In genomic region chrX:152327689-152328052, GRCm38 (mm10) we compare ENCODE assay signal across 9 mouse cellular contexts. TPM values are rescaled to one million over a fixed set of nuclear protein-coding genes. Genes with fewer than 3 reads are reported as not detected.
DNase-seq lines count a peak whose midpoint lies in the region; ATAC-seq and TF ChIP-seq lines count a peak whose summit lies in the region.
"Had no signal": no experiment of that assay in that cellular context is flagged by ENCODE, and none has a peak within 500 bp of the region (broad histone marks: within the 10 kb centered on the region; RNA-seq: fewer than 3 reads in every experiment).

No protein-coding gene starts in this region.

- peak overlapping the region; percentile 71 for H3K4me2 ChIP-seq in heart, embryonic 12.5 days
- H3K4me2 ChIP-seq in forebrain, postnatal 0 days (ENCODE audit: low read depth), result peak overlapping the region; percentile 50
- peak overlapping the region; percentile 75 for H3K4me2 ChIP-seq in liver, postnatal 0 days (ENCODE audit: low read depth, low read length)

- H3K27me3 ChIP-seq in heart, embryonic 12.5 days (replicated peaks), result peaks cover 26% of the 10 kb centered on the region
- H3K27me3 ChIP-seq in forebrain, postnatal 0 days (ENCODE audit: insufficient read depth, low read length), result no peaks in the 10 kb centered on the region
- H3K27me3 ChIP-seq in liver, postnatal 0 days (ENCODE audit: insufficient read depth, low read length), result no peaks in the 10 kb centered on the region

- 18% methylated on average over 8 of the region's 8 CpGs for WGBS in heart, embryonic 12.5 days
- 29% methylated on average over 8 of the region's 8 CpGs for WGBS in forebrain, postnatal 0 days
- 16% methylated on average over 8 of the region's 8 CpGs for WGBS in liver, postnatal 0 days (ENCODE audit: insufficient replicate concordance)

- H3K4me1 ChIP-seq in heart, embryonic 12.5 days (replicated peaks), result no peaks in the 10 kb centered on the region
- no peaks in the 10 kb centered on the region for H3K4me1 ChIP-seq in ES-E14 (ENCODE audit: control insufficient read depth in 2 of 2, insufficient read depth in 2 of 2, low read length in 2 of 2, poor library complexity in 1 of 2)
- no peaks in the 10 kb centered on the region for H3K4me1 ChIP-seq in forebrain, postnatal 0 days (ENCODE audit: insufficient read depth)
- H3K4me1 ChIP-seq in liver, postnatal 0 days (ENCODE audit: insufficient read depth), result 0 out of 2 replicates have a peak, but pooled peaks cover 2% of the 10 kb centered on the region

- no peak for DNase-seq in heart, adult 9 months (ENCODE audit: low spot score in 2 of 2)
- no peak for DNase-seq in ES-E14 (ENCODE audit: low read depth, low spot score)
- DNase-seq in forebrain, postnatal 0 days, result no peak
- no peak for DNase-seq in liver, postnatal 0 days
- no peak for DNase-seq in urinary bladder, postnatal 14 days (ENCODE audit: low spot score)
- DNase-seq in urinary bladder, postnatal 36 days (ENCODE audit: low spot score in 2 of 2), result no peak

- 0 out of 2 replicates have a peak overlapping the region, but pooled peaks have one; percentile 24 for H3K9ac ChIP-seq in heart, embryonic 12.5 days
- H3K9ac ChIP-seq in ES-E14 (ENCODE audit: insufficient read depth, low read depth, low read length, poor library complexity, severe bottlenecking), result peak overlapping the region; percentile 14; the same call in 1 of the 2 replicates
- peak overlapping the region; percentile 75 for H3K9ac ChIP-seq in forebrain, postnatal 0 days
- no peak overlapping the region for H3K9ac ChIP-seq in liver, postnatal 0 days (replicated peaks)

- in situ Hi-C loops in ES-E14 (cut with MboI; ENCODE audit: low sequenced_read_pairs in 2 of 2, unreplicated experiment in 2 of 2), result no loop called here

- no peaks in the 10 kb centered on the region for H3K9me3 ChIP-seq in heart, embryonic 12.5 days (replicated peaks)
- H3K9me3 ChIP-seq in ES-E14 (ENCODE audit: control insufficient read depth, insufficient read depth, low read depth, low read length), result no peaks in the 10 kb centered on the region
- no peaks in the 10 kb centered on the region for H3K9me3 ChIP-seq in forebrain, postnatal 0 days (ENCODE audit: low read length)
- H3K9me3 ChIP-seq in liver, postnatal 0 days (ENCODE audit: low read length), result no peaks in the 10 kb centered on the region

- peak overlapping the region; percentile 71 for H3K4me3 ChIP-seq in heart, embryonic 12.5 days
- H3K4me3 ChIP-seq in ES-E14 (ENCODE audit: insufficient read depth in 1 of 2, low read depth in 1 of 2, low read length in 2 of 2, poor library complexity in 1 of 2, severe bottlenecking in 1 of 2), result peak overlapping the region in 1 of 2 experiments; percentile 92; a peak in 2 of 4 replicates
- H3K4me3 ChIP-seq in forebrain, postnatal 0 days (ENCODE audit: low read depth, low read length), result peak overlapping the region; percentile 53
- peak overlapping the region; percentile 54 for H3K4me3 ChIP-seq in liver, postnatal 0 days (ENCODE audit: low read depth, low read length)

- no peak for TF ChIP-seq EP300 in liver, postnatal 0 days (IDR thresholded peaks at IDR 0.05; ENCODE audit: low read depth)

- 0 out of 2 replicates have a peak, but pooled peaks have one; percentile 18 for ATAC-seq in heart, embryonic 12.5 days (ENCODE audit: insufficient number of reproducible peaks, low FRiP score)
- ATAC-seq in forebrain, postnatal 0 days, result peak; percentile 35
- ATAC-seq in liver, postnatal 0 days, result peak; percentile 14
- no peak for ATAC-seq in monocyte, adult 5-6 weeks (replicated peaks; ENCODE audit: insufficient number of reproducible peaks, low FRiP score, low TSS enrichment, poor library complexity, severe bottlenecking)

- TF ChIP-seq CTCF in forebrain, postnatal 0 days (IDR thresholded peaks at IDR 0.05; ENCODE audit: low read depth), result no peak
- no peak for TF ChIP-seq CTCF in liver, postnatal 0 days (IDR thresholded peaks at IDR 0.05; ENCODE audit: low read depth)

- peak overlapping the region; percentile 38; the same call in 1 of the 2 replicates for H3K27ac ChIP-seq in heart, embryonic 12.5 days (ENCODE audit: poor library complexity, severe bottlenecking)
- H3K27ac ChIP-seq in ES-E14 (ENCODE audit: insufficient read depth, low read depth, low read length, poor library complexity, severe bottlenecking), result no peak overlapping the region
- no peak overlapping the region for H3K27ac ChIP-seq in forebrain, postnatal 0 days (ENCODE audit: low read depth, low read length)
- H3K27ac ChIP-seq in liver, postnatal 0 days (ENCODE audit: low read depth), result no peak overlapping the region

- H3K36me3 ChIP-seq in heart, embryonic 12.5 days, result no peaks in the 10 kb centered on the region
- H3K36me3 ChIP-seq in ES-E14 (ENCODE audit: control insufficient read depth, insufficient read depth, low read length, poor library complexity, severe bottlenecking), result no peaks in the 10 kb centered on the region
- H3K36me3 ChIP-seq in forebrain, postnatal 0 days (ENCODE audit: insufficient read depth), result no peaks in the 10 kb centered on the region
- no peaks in the 10 kb centered on the region for H3K36me3 ChIP-seq in liver, postnatal 0 days (replicated peaks; ENCODE audit: insufficient read depth, low read length)

TF ChIP-seq in ES-E14, 5 proteins besides CTCF, POLR2A, EP300 and RAD21:
- TF ChIP-seq MAFK (IDR thresholded peaks at IDR 0.05; ENCODE audit: insufficient read depth, low read depth, low read length), result no peak
- no peak for TF ChIP-seq HCFC1 (IDR thresholded peaks at IDR 0.05; ENCODE audit: borderline replicate concordance, insufficient read depth, low read length)
- TF ChIP-seq CHD2 (IDR thresholded peaks at IDR 0.05; ENCODE audit: low read depth, low read length), result no peak
- no peak for TF ChIP-seq ZC3H11A (IDR thresholded peaks at IDR 0.05; ENCODE audit: borderline replicate concordance, low read depth, low read length)
- no peak for TF ChIP-seq ZNF384 (IDR thresholded peaks at IDR 0.05; ENCODE audit: low read depth, low read length)

RNA-seq across cellular contexts. Expression of gene Kantr, which starts 0.4 kb away (rescaled TPM):
- polyA plus RNA-seq in heart, embryonic 12.5 days (2016; fragmentation: Nextera tagmentation; extraction: Ambion mirVana), result 8.8 and 10.9 TPM in 2 replicates
- total RNA-seq in ES-E14 (2012; rRNA removed), result 3.7 and 3.9 TPM in 2 replicates
- total RNA-seq in forebrain, postnatal 0 days (2014; rRNA removed), result 14.2 and 20.8 TPM in 2 replicates
- polyA plus RNA-seq in forebrain, postnatal 0 days (2015; fragmentation: Nextera tagmentation; extraction: Ambion mirVana), result 22.4 and 30.2 TPM in 2 replicates
- polyA plus RNA-seq in liver, postnatal 0 days (2015; fragmentation: Nextera tagmentation; extraction: Ambion mirVana), result 2.4 TPM in 2 replicates
- 0.64 to 2.5 TPM in 2 of 3 replicates, not detected in the other for total RNA-seq in monocyte, adult 5-6 weeks (2017)

RNA-seq across cellular contexts. Expression of gene Tspyl2, which starts 14.6 kb away (rescaled TPM):
- 19.5 and 22.3 TPM in 2 replicates for polyA plus RNA-seq in heart, embryonic 12.5 days (2016; fragmentation: Nextera tagmentation; extraction: Ambion mirVana)
- 28.7 and 35.9 TPM in 2 replicates for total RNA-seq in ES-E14 (2012; rRNA removed)
- 39.5 and 51.7 TPM in 2 replicates for total RNA-seq in forebrain, postnatal 0 days (2014; rRNA removed)
- polyA plus RNA-seq in forebrain, postnatal 0 days (2015; fragmentation: Nextera tagmentation; extraction: Ambion mirVana), result 27.5 and 39.7 TPM in 2 replicates
- polyA plus RNA-seq in liver, postnatal 0 days (2015; fragmentation: Nextera tagmentation; extraction: Ambion mirVana), result 3.4 and 3.9 TPM in 2 replicates
- 30.1 to 44.1 TPM (median 32.0 TPM) in 3 replicates for total RNA-seq in monocyte, adult 5-6 weeks (2017)

RNA-seq across cellular contexts. Expression of gene Gpr173, which starts 40.8 kb away (rescaled TPM):
- polyA plus RNA-seq in heart, embryonic 12.5 days (2016; fragmentation: Nextera tagmentation; extraction: Ambion mirVana), result 2.9 and 3.4 TPM in 2 replicates
- 2.2 and 3.0 TPM in 2 replicates for total RNA-seq in ES-E14 (2012; rRNA removed)
- 22.2 and 27.9 TPM in 2 replicates for total RNA-seq in forebrain, postnatal 0 days (2014; rRNA removed)
- polyA plus RNA-seq in forebrain, postnatal 0 days (2015; fragmentation: Nextera tagmentation; extraction: Ambion mirVana), result 6.9 and 7.1 TPM in 2 replicates
- polyA plus RNA-seq in liver, postnatal 0 days (2015; fragmentation: Nextera tagmentation; extraction: Ambion mirVana), result 0.15 TPM in 1 of 2 replicates, not detected in the other
- not detected in 3 replicates for total RNA-seq in monocyte, adult 5-6 weeks (2017)
- polyA plus RNA-seq: CD4-positive, CD25-positive, alpha-beta regulatory T cell, adult 4 months had no signal
